Mouse (Mus musculus) forebrain, embryonic 11.5 days (tissue): ENCODE measurements around the gene Kcnrg. TPM values are rescaled to one million over a fixed set of nuclear protein-coding genes. Genes with fewer than 3 reads are reported as not detected.

ENCODE experiments used
- ATAC-seq: fragments of 200-750 bp; cut with Nextera tagmentation; replicated peaks from 2 replicates; pipeline ENCODE4 v1.8.0; 2017; ENCODE audit warnings: moderate TSS enrichment; ENCODE audit not compliant: low FRiP score
- DNase-seq: peaks from one replicate; pipeline ENCODE4 v3.0.0-alpha.2; 2017; ENCODE audit warnings: low spot score
- H3K27ac ChIP-seq: fragments of 300-500 bp; sonication (generic); 2 replicates; pipeline ENCODE4 v1.5.1; 2014; ENCODE audit warnings: low read depth, low read length
- H3K27me3 ChIP-seq: fragments of 300-500 bp; sonication (generic); 2 replicates; pipeline ENCODE4 v1.6.1; 2014; ENCODE audit warnings: mild to moderate bottlenecking, low read length, mixed read lengths; ENCODE audit not compliant: control insufficient read depth, insufficient read depth
- H3K36me3 ChIP-seq: fragments of 300-500 bp; sonication (generic); 2 replicates; pipeline ENCODE4 v1.6.1; 2014; ENCODE audit warnings: mild to moderate bottlenecking, low read length, moderate library complexity, mixed read lengths; ENCODE audit not compliant: control insufficient read depth, insufficient read depth
- H3K4me1 ChIP-seq: fragments of 300-500 bp; sonication (generic); replicated peaks from 2 replicates; pipeline ENCODE4 v1.6.1; 2014; ENCODE audit warnings: low read length, mixed read lengths; ENCODE audit not compliant: control insufficient read depth, insufficient read depth
- H3K4me2 ChIP-seq: fragments of 300-500 bp; sonication (generic); 2 replicates; pipeline ENCODE4 v1.6.1; 2014; ENCODE audit warnings: low read depth, mild to moderate bottlenecking, low read length, moderate library complexity, mixed read lengths; ENCODE audit not compliant: severe bottlenecking
- H3K4me3 ChIP-seq: fragments of 300-500 bp; sonication (generic); 2 replicates; pipeline ENCODE4 v1.5.1; 2014; ENCODE audit warnings: low read depth, low read length
- H3K9ac ChIP-seq: fragments of 300-500 bp; sonication (generic); 2 replicates; pipeline ENCODE4 v1.6.1; 2014; ENCODE audit warnings: low read length
- H3K9me3 ChIP-seq: fragments of 300-500 bp; sonication (generic); 2 replicates; pipeline ENCODE4 v1.6.1; 2016; ENCODE audit warnings: low read length, mixed read lengths; ENCODE audit not compliant: control insufficient read depth
- WGBS: fragments of 180-500 bp; shearing (Covaris S2); extraction: QIAGEN DNeasy Blood & Tissue Kit; methylation state at CpG from one replicate; pipeline ENCODE4 v1.1.7; 2014; 5-methylcytosine and 5-hydroxymethylcytosine counted together
- polyA plus RNA-seq: library from polyadenylated mRNA; unstranded; fragments of >200 nt; fragmentation: Nextera tagmentation; extraction: Ambion mirVana; gene quantifications from 2 replicates; pipeline ENCODE4 v1.2.1, GENCODE M21; 2014

Kcnrg gene
- polyA plus RNA-seq, 1 experiment from 2014 or later, result 1.0 TPM

GRCm38 (mm10) chr14:61611766-61612165 is 4.5 kb downstream of the Kcnrg start:
- no peak for ATAC-seq
- 94% methylated on average over 5 of the region's 5 CpGs for WGBS

DNA sequence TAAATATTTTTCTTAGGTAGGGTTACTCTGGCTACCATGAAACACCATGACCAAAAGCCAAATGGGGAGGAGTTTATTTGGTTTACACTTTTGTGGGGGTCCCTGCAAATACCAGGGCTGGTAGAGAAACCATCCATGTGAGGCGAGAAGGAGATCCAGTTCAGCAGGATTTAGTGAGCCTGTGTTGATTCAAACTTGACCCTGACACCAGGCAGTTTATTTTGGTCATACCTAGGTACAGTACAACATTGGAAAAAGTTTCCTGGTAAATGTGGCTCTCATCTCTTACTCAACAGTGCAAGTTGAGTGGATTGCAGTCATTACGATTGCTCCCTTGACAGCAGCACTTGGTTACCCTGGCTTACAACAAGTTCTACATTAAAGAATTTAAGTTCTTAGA is 6.1 kb downstream of the Kcnrg start:
- Histone ChIP-seq H3K4me1 (no peaks in the 10 kb centered on the region), H3K9ac (no peak overlapping the region), H3K4me3 (no peak overlapping the region), H3K27ac (no peak overlapping the region), H3K36me3 (no peaks in the 10 kb centered on the region), H3K4me2 (no peak overlapping the region), H3K9me3 (no peaks in the 10 kb centered on the region), H3K27me3 (no peaks in the 10 kb centered on the region)
- DNase-seq (no peak), ATAC-seq (no peak)
- WGBS, result 96% methylated on average over 2 of the region's 2 CpGs

More at GRCm38 (mm10) chr14:61611766-61612165, 4.5 kb downstream of the Kcnrg start:
- Histone ChIP-seq H3K27ac (no peak overlapping the region), H3K9me3 (no peaks in the 10 kb centered on the region), H3K4me2 (no peak overlapping the region), H3K4me3 (no peak overlapping the region), H3K27me3 (no peaks in the 10 kb centered on the region), H3K36me3 (no peaks in the 10 kb centered on the region), H3K9ac (no peak overlapping the region), H3K4me1 (no peaks in the 10 kb centered on the region)
- no peak for DNase-seq

DNA sequence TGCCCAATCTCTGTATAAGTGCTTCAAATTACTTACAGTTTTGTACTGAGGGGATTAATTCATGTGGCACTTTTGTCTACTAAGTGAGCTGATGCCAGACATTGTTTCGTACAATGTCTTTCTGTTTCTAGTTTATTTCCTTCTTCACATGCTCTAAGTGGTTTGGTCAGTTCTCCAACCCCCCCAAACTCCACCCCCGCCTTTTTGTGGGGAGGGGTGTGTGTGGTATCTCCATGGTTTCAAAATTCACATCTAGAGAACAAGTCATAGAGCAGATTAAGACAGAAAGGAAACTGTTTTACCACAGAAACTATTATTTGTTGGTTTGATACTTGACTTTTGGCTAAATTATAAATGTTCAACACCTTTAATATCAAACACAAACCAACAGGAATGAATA is 13.1 kb downstream of the Kcnrg start:
- no peak overlapping the region for H3K9ac ChIP-seq
- WGBS, result 97% methylated on average over 2 of the region's 2 CpGs
- ATAC-seq, result no peak

DNA sequence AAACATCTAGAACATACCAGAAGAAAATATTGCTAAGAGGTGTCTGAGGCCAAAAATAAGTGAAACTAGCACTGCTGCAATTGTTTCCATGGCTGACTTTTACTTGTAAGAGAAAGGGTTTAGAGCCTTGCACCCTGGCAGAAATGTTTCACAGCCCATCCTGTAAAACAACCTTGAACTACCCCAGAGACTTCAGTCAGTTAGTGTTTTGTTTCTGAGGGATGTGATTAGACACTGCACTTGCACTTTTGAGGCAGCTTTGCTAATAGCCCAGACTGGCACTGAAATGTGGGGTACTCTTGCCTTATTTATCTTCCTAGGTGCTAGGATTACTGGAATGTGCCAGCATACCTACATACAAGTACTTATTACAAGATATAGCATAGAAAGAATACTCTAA is 28.7 kb downstream of the Kcnrg start:
- no peak overlapping the region for H3K27ac ChIP-seq
- no peak overlapping the region for H3K4me3 ChIP-seq
- H3K4me1 ChIP-seq, result no peaks in the 10 kb centered on the region
- DNase-seq (no peak), ATAC-seq (no peak)
- H3K9me3 ChIP-seq, result no peaks in the 10 kb centered on the region
- no peak overlapping the region for H3K9ac ChIP-seq
- no peak overlapping the region for H3K4me2 ChIP-seq
- no peaks in the 10 kb centered on the region for H3K27me3 ChIP-seq
- H3K36me3 ChIP-seq, result peaks cover 5% of the 10 kb centered on the region; the same call in 1 of the 2 replicates

More for the DNA sequence above, 13.1 kb downstream of the Kcnrg start:
- Histone ChIP-seq H3K4me1 (no peaks in the 10 kb centered on the region), H3K27me3 (no peaks in the 10 kb centered on the region), H3K27ac (no peak overlapping the region), H3K4me2 (no peak overlapping the region), H3K4me3 (no peak overlapping the region), H3K9me3 (no peaks in the 10 kb centered on the region), H3K36me3 (no peaks in the 10 kb centered on the region)
- DNase-seq, result no peak

- Histone ChIP-seq H3K27me3 (no peaks in the 10 kb centered on the region), H3K27ac (no peak overlapping the region), H3K36me3 (no peaks in the 10 kb centered on the region), H3K4me3 (no peak overlapping the region), H3K4me1 (no peaks in the 10 kb centered on the region), H3K9ac (no peak overlapping the region), H3K9me3 (no peaks in the 10 kb centered on the region), H3K4me2 (no peak overlapping the region)
- no peak for ATAC-seq
- whole genome bisulfite sequencing, result 81% methylated on average over 1 of the region's 1 CpGs
- no peak for DNase-seq
Observed at GRCm38 (mm10) chr14:61642668-61643067, 35.4 kb downstream of the Kcnrg start.

- Histone ChIP-seq H3K9ac (no peak overlapping the region), H3K4me2 (0 out of 2 replicates have a peak overlapping the region, but pooled peaks have one; percentile 8), H3K4me3 (no peak overlapping the region), H3K9me3 (no peaks in the 10 kb centered on the region), H3K27ac (no peak overlapping the region), H3K27me3 (no peaks in the 10 kb centered on the region), H3K4me1 (no peaks in the 10 kb centered on the region), H3K36me3 (no peaks in the 10 kb centered on the region)
- ATAC-seq, result no peak
- WGBS, result 38% methylated on average over 1 of the region's 1 CpGs
- no peak for DNase-seq
Observed at GRCm38 (mm10) chr14:61645547-61645946, 38.3 kb downstream of the Kcnrg start.

DNA sequence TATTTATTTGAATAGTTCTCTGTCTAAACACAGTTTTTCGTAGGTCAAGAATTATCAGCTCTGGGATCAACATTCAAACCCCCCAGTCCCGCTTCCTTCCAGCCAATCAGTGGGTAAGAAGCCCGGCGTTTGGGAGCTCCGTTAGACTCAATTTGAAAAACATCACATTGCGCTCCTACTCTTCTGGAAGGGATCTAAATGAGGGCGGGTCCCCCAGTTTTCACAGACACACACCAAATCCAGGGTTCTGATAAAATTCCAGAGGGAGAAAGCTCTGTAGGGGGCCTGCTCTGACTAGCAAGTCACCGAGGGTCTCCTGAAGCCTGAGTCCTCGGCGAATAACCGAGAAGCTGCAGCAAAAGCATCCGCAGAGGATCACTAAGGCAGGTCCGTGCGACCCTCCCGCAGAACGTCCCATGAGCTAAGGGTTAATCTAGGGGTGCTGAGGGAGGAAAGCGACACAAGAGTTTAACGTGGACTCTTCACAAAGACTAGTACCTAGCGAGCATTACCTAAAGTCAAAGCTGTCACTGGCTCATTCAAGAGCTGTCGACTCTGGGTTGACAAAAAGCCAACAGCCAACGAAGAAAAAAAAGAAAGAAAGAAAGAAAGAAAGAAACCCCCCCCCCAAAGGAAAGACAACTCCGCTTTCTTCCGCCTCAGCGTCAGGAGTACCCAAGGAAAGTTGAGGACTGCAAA is 40.1 kb downstream of the Kcnrg start:
- Histone ChIP-seq H3K27me3 (no peaks in the 10 kb centered on the region), H3K27ac (peak overlapping the region; percentile 97), H3K9me3 (no peaks in the 10 kb centered on the region), H3K4me1 (no peaks in the 10 kb centered on the region), H3K4me3 (peak overlapping the region; percentile 98), H3K4me2 (peak overlapping the region; percentile 47), H3K9ac (peak overlapping the region; percentile 93), H3K36me3 (no peaks in the 10 kb centered on the region)
- under 1% methylated on average over 24 of the region's 24 CpGs for WGBS
- ATAC-seq (no peak), DNase-seq (peak; percentile 65)

DNA sequence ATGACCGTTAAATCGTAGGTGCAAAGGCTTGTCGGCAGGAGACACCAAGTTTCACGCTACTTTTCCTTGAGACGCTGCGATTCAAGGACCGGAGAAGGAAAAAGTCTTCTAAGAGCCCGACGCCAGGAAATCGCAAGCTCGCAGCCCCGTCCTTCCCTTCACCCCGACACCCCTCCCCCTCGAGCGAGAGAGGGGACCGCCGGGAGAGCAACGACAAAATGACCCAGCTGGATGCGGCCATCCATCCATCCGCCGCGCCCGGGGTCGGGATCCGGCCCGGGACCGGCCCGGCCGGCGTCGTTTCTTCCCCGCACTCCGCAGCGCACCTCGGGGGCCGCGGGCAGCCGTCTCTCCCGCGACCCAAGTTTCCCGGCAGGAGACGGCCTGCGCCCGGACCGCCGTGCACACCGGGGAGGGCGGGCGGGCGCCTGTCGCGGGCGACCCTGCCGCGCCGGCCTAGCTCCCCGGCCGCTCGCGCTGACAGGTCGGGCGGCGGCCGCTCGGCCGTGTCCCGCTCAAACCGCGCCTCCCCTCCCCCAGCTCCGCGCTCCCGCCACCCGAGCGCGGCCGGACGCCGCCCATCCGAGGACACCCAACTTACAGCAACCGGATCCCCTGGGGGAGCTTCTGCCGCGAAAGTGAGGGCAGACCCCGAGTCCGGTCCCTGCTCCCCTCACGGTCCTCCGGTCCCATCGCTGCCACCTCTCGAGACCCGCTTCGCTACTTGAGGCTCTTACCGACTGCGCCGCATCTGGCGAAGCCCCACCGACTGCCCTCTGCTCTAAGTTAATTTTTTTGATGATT is 40.8 kb downstream of the Kcnrg start:
- peak overlapping the region; percentile 97 for H3K27ac ChIP-seq
- peak overlapping the region; percentile 98 for H3K4me3 ChIP-seq
- H3K4me2 ChIP-seq, result peak overlapping the region; percentile 47
- ATAC-seq (peak; percentile 72), DNase-seq (peak; percentile 80)
- peak overlapping the region; percentile 93 for H3K9ac ChIP-seq
- under 1% methylated on average over 90 of the region's 95 CpGs for WGBS
- no peaks in the 10 kb centered on the region for H3K4me1 ChIP-seq
- no peaks in the 10 kb centered on the region for H3K9me3 ChIP-seq
- H3K36me3 ChIP-seq, result no peaks in the 10 kb centered on the region
- no peaks in the 10 kb centered on the region for H3K27me3 ChIP-seq
